Mouse (Mus musculus): Measurements from ENCODE around the gene Sh3bgrl2. TPM values are rescaled to one million over a fixed set of nuclear protein-coding genes. Genes with fewer than 3 reads are reported as not detected.
A peak's percentile ranks its signal among the peaks of the same experiment; 100 is the strongest.

Sh3bgrl2 gene
- polyA plus RNA-seq, 1 experiment from 2014 or later = 13.9 TPM

GRCm38 (mm10) chr9:83652590-83653172 is 104.6 kb downstream of the Sh3bgrl2 start:
- Histone ChIP-seq H3K27me3 (ENCODE audit: control insufficient read depth, insufficient read depth, low read length) (no peaks in the 10 kb centered on the region), H3K4me3 (ENCODE audit: control insufficient read depth in 1 of 2, insufficient read depth in 1 of 2, low read depth in 1 of 2, low read length in 2 of 2) (no peak overlapping the region), H3K9ac (ENCODE audit: low read length) (no peak overlapping the region), H3K27ac (replicated peaks in 1 of 2; ENCODE audit: control insufficient read depth in 1 of 2, insufficient read depth in 1 of 2, low read depth in 2 of 2, low read length in 2 of 2) (no peak overlapping the region), H3K4me2 (ENCODE audit: low read length) (no peak overlapping the region), H3K4me1 (ENCODE audit: control insufficient read depth in 2 of 2, insufficient read depth in 2 of 2, low read length in 2 of 2) (peaks cover 0 to 2% of the 10 kb centered on the region in 2 experiments; a peak in 2 of 4 replicates), H3K9me3 (ENCODE audit: control insufficient read depth, low read length) (no peaks in the 10 kb centered on the region), H3K36me3 (ENCODE audit: control insufficient read depth, insufficient read depth, low read length) (no peaks in the 10 kb centered on the region)
- ATAC-seq (ENCODE audit: insufficient number of reproducible peaks, insufficient read depth, low FRiP score, low read depth) = 0 out of 2 replicates have a peak, but pooled peaks have one; percentile 35
- WGBS = 25% methylated on average over 15 of the region's 15 CpGs

GRCm38 (mm10) chr9:83654601-83655000 is 106.5 kb downstream of the Sh3bgrl2 start:
- Histone ChIP-seq H3K4me1 (ENCODE audit: control insufficient read depth in 2 of 2, insufficient read depth in 2 of 2, low read length in 2 of 2) (peaks cover 0 to 2% of the 10 kb centered on the region in 2 experiments; a peak in 2 of 4 replicates), H3K4me3 (ENCODE audit: control insufficient read depth in 1 of 2, insufficient read depth in 1 of 2, low read depth in 1 of 2, low read length in 2 of 2) (no peak overlapping the region), H3K36me3 (ENCODE audit: control insufficient read depth, insufficient read depth, low read length) (no peaks in the 10 kb centered on the region), H3K9me3 (ENCODE audit: control insufficient read depth, low read length) (no peaks in the 10 kb centered on the region), H3K9ac (ENCODE audit: low read length) (no peak overlapping the region), H3K27me3 (ENCODE audit: control insufficient read depth, insufficient read depth, low read length) (no peaks in the 10 kb centered on the region), H3K4me2 (ENCODE audit: low read length) (no peak overlapping the region), H3K27ac (replicated peaks in 1 of 2; ENCODE audit: control insufficient read depth in 1 of 2, insufficient read depth in 1 of 2, low read depth in 2 of 2, low read length in 2 of 2) (no peak overlapping the region)
- WGBS = 42% methylated on average over 5 of the region's 5 CpGs
- ATAC-seq (ENCODE audit: insufficient number of reproducible peaks, insufficient read depth, low FRiP score, low read depth) = no peak

GRCm38 (mm10) chr9:83656960-83657651 is 109.0 kb downstream of the Sh3bgrl2 start:
- 11% methylated on average over 8 of the region's 8 CpGs for WGBS
- Histone ChIP-seq H3K9me3 (ENCODE audit: control insufficient read depth, low read length) (no peaks in the 10 kb centered on the region), H3K4me2 (ENCODE audit: low read length) (peak overlapping the region; percentile 15; the same call in 1 of the 2 replicates)

DNA sequence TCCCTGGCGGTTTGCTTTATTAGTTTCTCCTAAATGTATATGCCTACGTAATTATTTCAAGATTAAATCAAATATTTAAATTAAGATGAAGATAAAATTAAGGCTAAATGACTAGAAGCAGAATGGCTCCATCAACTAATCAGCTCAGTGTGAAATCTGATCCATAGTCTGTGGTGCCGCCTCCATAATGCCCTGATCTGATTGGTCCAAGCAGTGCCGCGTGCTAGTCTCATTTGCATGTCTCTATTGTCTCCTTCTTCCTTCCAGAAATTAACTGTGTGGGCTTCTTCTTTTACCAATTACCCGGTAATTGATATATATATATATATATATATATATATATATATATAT is 109.5 kb downstream of the Sh3bgrl2 start:
- Histone ChIP-seq H3K9ac (ENCODE audit: low read length) (no peak overlapping the region), H3K27ac (replicated peaks in 1 of 2; ENCODE audit: control insufficient read depth in 1 of 2, insufficient read depth in 1 of 2, low read depth in 2 of 2, low read length in 2 of 2) (no peak overlapping the region), H3K4me3 (ENCODE audit: control insufficient read depth in 1 of 2, insufficient read depth in 1 of 2, low read depth in 1 of 2, low read length in 2 of 2) (no peak overlapping the region), H3K4me1 (ENCODE audit: control insufficient read depth in 2 of 2, insufficient read depth in 2 of 2, low read length in 2 of 2) (peaks cover 0 to 2% of the 10 kb centered on the region in 2 experiments; a peak in 2 of 4 replicates), H3K27me3 (ENCODE audit: control insufficient read depth, insufficient read depth, low read length) (no peaks in the 10 kb centered on the region), H3K9me3 (ENCODE audit: control insufficient read depth, low read length) (no peaks in the 10 kb centered on the region), H3K36me3 (ENCODE audit: control insufficient read depth, insufficient read depth, low read length) (no peaks in the 10 kb centered on the region), H3K4me2 (ENCODE audit: low read length) (peak overlapping the region; percentile 15; the same call in 1 of the 2 replicates)
- 34% methylated on average over 6 of the region's 6 CpGs for WGBS
- ATAC-seq (ENCODE audit: insufficient number of reproducible peaks, insufficient read depth, low FRiP score, low read depth) = no peak

More at GRCm38 (mm10) chr9:83656960-83657651, 109.0 kb downstream of the Sh3bgrl2 start:
- H3K27me3 ChIP-seq (ENCODE audit: control insufficient read depth, insufficient read depth, low read length) = no peaks in the 10 kb centered on the region
- H3K36me3 ChIP-seq (ENCODE audit: control insufficient read depth, insufficient read depth, low read length) = no peaks in the 10 kb centered on the region
- no peak for ATAC-seq (ENCODE audit: insufficient number of reproducible peaks, insufficient read depth, low FRiP score, low read depth)
- H3K27ac ChIP-seq (replicated peaks in 1 of 2; ENCODE audit: control insufficient read depth in 1 of 2, insufficient read depth in 1 of 2, low read depth in 2 of 2, low read length in 2 of 2) = no peak overlapping the region
- peaks cover 0 to 2% of the 10 kb centered on the region in 2 experiments; a peak in 2 of 4 replicates for H3K4me1 ChIP-seq (ENCODE audit: control insufficient read depth in 2 of 2, insufficient read depth in 2 of 2, low read length in 2 of 2)
- H3K4me3 ChIP-seq (ENCODE audit: control insufficient read depth in 1 of 2, insufficient read depth in 1 of 2, low read depth in 1 of 2, low read length in 2 of 2) = no peak overlapping the region
- H3K9ac ChIP-seq (ENCODE audit: low read length) = no peak overlapping the region

DNA sequence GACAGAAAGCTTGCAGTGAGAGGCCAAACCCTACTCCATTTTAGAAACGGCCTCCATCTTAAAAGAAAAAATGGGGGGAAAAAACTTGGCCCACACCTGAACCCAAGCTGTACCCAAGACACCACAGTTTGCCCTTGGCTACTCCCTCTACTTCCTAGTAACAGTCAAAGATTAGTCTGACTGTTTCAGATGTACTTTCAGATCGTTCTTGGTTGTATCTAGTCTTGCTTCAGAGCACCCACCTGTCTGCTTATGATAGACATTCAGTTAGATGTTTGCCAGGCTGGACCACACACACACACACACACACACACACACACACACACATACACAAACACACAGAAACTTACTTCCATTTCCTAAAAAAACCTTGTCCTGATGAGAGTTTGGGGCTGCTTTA is 111.0 kb downstream of the Sh3bgrl2 start:
- Histone ChIP-seq H3K27ac (replicated peaks in 1 of 2; ENCODE audit: control insufficient read depth in 1 of 2, insufficient read depth in 1 of 2, low read depth in 2 of 2, low read length in 2 of 2) (no peak overlapping the region), H3K9ac (ENCODE audit: low read length) (no peak overlapping the region), H3K4me3 (ENCODE audit: control insufficient read depth in 1 of 2, insufficient read depth in 1 of 2, low read depth in 1 of 2, low read length in 2 of 2) (no peak overlapping the region), H3K27me3 (ENCODE audit: control insufficient read depth, insufficient read depth, low read length) (no peaks in the 10 kb centered on the region), H3K36me3 (ENCODE audit: control insufficient read depth, insufficient read depth, low read length) (no peaks in the 10 kb centered on the region), H3K9me3 (ENCODE audit: control insufficient read depth, low read length) (no peaks in the 10 kb centered on the region), H3K4me1 (ENCODE audit: control insufficient read depth in 2 of 2, insufficient read depth in 2 of 2, low read length in 2 of 2) (peaks cover 0 to 2% of the 10 kb centered on the region in 2 experiments; a peak in 2 of 4 replicates), H3K4me2 (ENCODE audit: low read length) (no peak overlapping the region)
- no peak for ATAC-seq (ENCODE audit: insufficient number of reproducible peaks, insufficient read depth, low FRiP score, low read depth)
- 87% methylated on average over 2 of the region's 2 CpGs for WGBS

DNA sequence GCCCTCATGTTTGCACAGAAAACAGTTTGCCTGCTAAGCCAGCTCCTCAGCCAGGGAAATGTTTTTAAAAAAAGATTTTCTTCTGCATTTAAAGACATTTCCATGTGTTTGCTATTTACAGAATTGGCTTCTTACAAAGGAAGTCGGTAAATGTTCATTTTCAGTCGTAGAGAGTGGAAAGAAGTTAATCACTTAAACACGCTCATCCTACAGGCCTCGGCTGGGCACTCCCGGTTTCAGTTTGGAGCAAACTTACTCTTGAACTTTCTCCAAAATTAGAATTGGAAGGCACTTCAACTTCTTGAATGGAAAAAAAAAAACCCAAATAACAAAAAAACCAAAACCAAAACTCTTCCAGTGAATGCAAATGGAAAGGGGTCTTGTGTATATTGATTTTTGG is 113.7 kb downstream of the Sh3bgrl2 start:
- no peak for ATAC-seq (ENCODE audit: insufficient number of reproducible peaks, insufficient read depth, low FRiP score, low read depth)
- no peaks in the 10 kb centered on the region for H3K9me3 ChIP-seq (ENCODE audit: control insufficient read depth, low read length)
- H3K4me2 ChIP-seq (ENCODE audit: low read length) = no peak overlapping the region
- H3K4me3 ChIP-seq (ENCODE audit: control insufficient read depth in 1 of 2, insufficient read depth in 1 of 2, low read depth in 1 of 2, low read length in 2 of 2) = no peak overlapping the region
- H3K27ac ChIP-seq (replicated peaks in 1 of 2; ENCODE audit: control insufficient read depth in 1 of 2, insufficient read depth in 1 of 2, low read depth in 2 of 2, low read length in 2 of 2) = no peak overlapping the region
- 79% methylated on average over 5 of the region's 5 CpGs for WGBS
- H3K36me3 ChIP-seq (ENCODE audit: control insufficient read depth, insufficient read depth, low read length) = no peaks in the 10 kb centered on the region
- no peak overlapping the region for H3K9ac ChIP-seq (ENCODE audit: low read length)
- H3K27me3 ChIP-seq (ENCODE audit: control insufficient read depth, insufficient read depth, low read length) = no peaks in the 10 kb centered on the region
- H3K4me1 ChIP-seq (ENCODE audit: control insufficient read depth in 2 of 2, insufficient read depth in 2 of 2, low read length in 2 of 2) = peaks cover 0 to 2% of the 10 kb centered on the region in 2 experiments; a peak in 1 of 4 replicates

- 35% methylated on average over 23 of the region's 33 CpGs for WGBS
- no peak overlapping the region for H3K27ac ChIP-seq (replicated peaks in 1 of 2; ENCODE audit: control insufficient read depth in 1 of 2, insufficient read depth in 1 of 2, low read depth in 2 of 2, low read length in 2 of 2)
- no peak for ATAC-seq (ENCODE audit: insufficient number of reproducible peaks, insufficient read depth, low FRiP score, low read depth)
These were observed 116.1 kb downstream of the Sh3bgrl2 start for GRCm38 (mm10) chr9:83663981-83664897.

More at GRCm38 (mm10) chr9:83663981-83664897, 116.1 kb downstream of the Sh3bgrl2 start:
- Histone ChIP-seq H3K4me1 (ENCODE audit: control insufficient read depth in 2 of 2, insufficient read depth in 2 of 2, low read length in 2 of 2) (no peaks in the 10 kb centered on the region), H3K9ac (ENCODE audit: low read length) (peak overlapping the region; percentile 65), H3K4me2 (ENCODE audit: low read length) (peak overlapping the region; percentile 71), H3K36me3 (ENCODE audit: control insufficient read depth, insufficient read depth, low read length) (no peaks in the 10 kb centered on the region), H3K27me3 (ENCODE audit: control insufficient read depth, insufficient read depth, low read length) (no peaks in the 10 kb centered on the region), H3K9me3 (ENCODE audit: control insufficient read depth, low read length) (no peaks in the 10 kb centered on the region), H3K4me3 (ENCODE audit: control insufficient read depth in 1 of 2, insufficient read depth in 1 of 2, low read depth in 1 of 2, low read length in 2 of 2) (peak overlapping the region; percentile 41 to 52)
